Mouse (Mus musculus) midbrain, embryonic 14.5 days (tissue): ENCODE measurements around the gene Mpg. TPM values are rescaled to one million over a fixed set of nuclear protein-coding genes. Genes with fewer than 3 reads are reported as not detected.
"Not testable (repeated sequence)": the region's sequence is repeated elsewhere in the genome, so short reads cannot be mapped to it uniquely, and the experiment has no call there.

Experiments
- ATAC-seq: fragments of 200-750 bp; cut with Nextera tagmentation; 2 replicates; pipeline ENCODE4 v1.8.0; 2017; ENCODE audit warnings: moderate number of reproducible peaks, moderate library complexity; ENCODE audit not compliant: low FRiP score, low TSS enrichment
- DNase-seq: peaks from one replicate; pipeline ENCODE4 v3.0.0-alpha.2; 2015
- H3K27ac ChIP-seq: fragments of 300-500 bp; sonication (generic); replicated peaks from 2 replicates; pipeline ENCODE4 v1.5.1; 2014; ENCODE audit warnings: mild to moderate bottlenecking, low read depth, low read length, moderate library complexity
- H3K27me3 ChIP-seq: fragments of 300-500 bp; sonication (generic); 2 replicates; pipeline ENCODE4 v1.6.1; 2014; ENCODE audit warnings: low read length, control low read depth, mixed read lengths; ENCODE audit not compliant: control insufficient read depth, insufficient read depth
- H3K36me3 ChIP-seq: fragments of 300-500 bp; sonication (generic); 2 replicates; pipeline ENCODE4 v1.6.1; 2014; ENCODE audit warnings: low read length, control low read depth; ENCODE audit not compliant: control insufficient read depth, insufficient read depth
- H3K4me1 ChIP-seq: fragments of 300-500 bp; sonication (generic); 2 replicates; pipeline ENCODE4 v1.6.1; 2014; ENCODE audit warnings: mild to moderate bottlenecking, antibody characterized with exemption, low read length, control low read depth; ENCODE audit not compliant: control insufficient read depth, insufficient read depth
- H3K4me2 ChIP-seq: fragments of 300-500 bp; sonication (generic); 2 replicates; pipeline ENCODE4 v1.6.1; 2014; ENCODE audit warnings: mild to moderate bottlenecking, low read length, moderate library complexity
- H3K4me3 ChIP-seq: fragments of 300-500 bp; sonication (generic); replicated peaks from 2 replicates; pipeline ENCODE4 v1.5.1; 2014; ENCODE audit warnings: low read depth, low read length
- H3K9ac ChIP-seq: fragments of 300-500 bp; sonication (generic); replicated peaks from 2 replicates; pipeline ENCODE4 v1.6.1; 2014; ENCODE audit warnings: mild to moderate bottlenecking, low read length, moderate library complexity
- H3K9me3 ChIP-seq: fragments of 300-500 bp; sonication (generic); 2 replicates; pipeline ENCODE4 v1.6.1; 2016; ENCODE audit warnings: low read length, control low read depth, mixed read lengths; ENCODE audit not compliant: control insufficient read depth
- WGBS: fragments of 180-500 bp; shearing (Covaris S2); extraction: QIAGEN DNeasy Blood & Tissue Kit; methylation state at CpG from one replicate; pipeline ENCODE4 v1.1.7; 2014; 5-methylcytosine and 5-hydroxymethylcytosine counted together
- polyA plus RNA-seq: library from polyadenylated mRNA; unstranded; fragments of >200 nt; fragmentation: Nextera tagmentation; extraction: Ambion mirVana; gene quantifications from 2 replicates; pipeline ENCODE4 v1.2.1, GENCODE M21; 2014

The Mpg gene
- polyA plus RNA-seq, 1 experiment from 2014 or later, result 37.4 TPM

GRCm38 (mm10) chr11:32198256-32198955 is 27.9 kb upstream of the Mpg start:
- DNase-seq, result no peak
- Histone ChIP-seq H3K27ac (no peak overlapping the region), H3K9me3 (no peaks in the 10 kb centered on the region), H3K4me2 (no peak overlapping the region), H3K27me3 (no peaks in the 10 kb centered on the region), H3K9ac (no peak overlapping the region), H3K36me3 (no peaks in the 10 kb centered on the region), H3K4me1 (no peaks in the 10 kb centered on the region), H3K4me3 (no peak overlapping the region)
- no peak for ATAC-seq
- WGBS, result 73% methylated on average over 14 of the region's 14 CpGs

- 44% methylated on average over 6 of the region's 6 CpGs for WGBS
- DNase-seq (no peak), ATAC-seq (no peak)
- Histone ChIP-seq H3K4me3 (no peak overlapping the region), H3K36me3 (no peaks in the 10 kb centered on the region), H3K4me1 (no peaks in the 10 kb centered on the region), H3K9me3 (no peaks in the 10 kb centered on the region), H3K4me2 (no peak overlapping the region), H3K27me3 (no peaks in the 10 kb centered on the region), H3K27ac (no peak overlapping the region), H3K9ac (no peak overlapping the region)
Observed at GRCm38 (mm10) chr11:32199230-32199629, 27.1 kb upstream of the Mpg start.

- Histone ChIP-seq H3K27ac (no peak within 1 kb of the TSS), H3K36me3 (no peaks in the 10 kb centered on the region), H3K9ac (no peak within 1 kb of the TSS), H3K4me2 (no peak within 1 kb of the TSS), H3K4me1 (no peaks in the 10 kb centered on the region), H3K4me3 (no peak within 1 kb of the TSS), H3K27me3 (no peaks in the 10 kb centered on the region), H3K9me3 (no peaks in the 10 kb centered on the region)
- no peak for ATAC-seq
- WGBS, result 73% methylated on average over 10 of the region's 10 CpGs
- DNase-seq, result no peak
Observed at GRCm38 (mm10) chr11:32200075-32200601, 26.2 kb upstream of the Mpg start, which contains the start of gene Il9r. Il9r (minus strand) TSS chr11:32200279.

GRCm38 (mm10) chr11:32200992-32201391 is 25.3 kb upstream of the Mpg start:
- H3K4me2 ChIP-seq, H3K27me3 ChIP-seq, H3K4me1 ChIP-seq, H3K27ac ChIP-seq, H3K9me3 ChIP-seq, H3K9ac ChIP-seq, H3K36me3 ChIP-seq, H3K4me3 ChIP-seq, DNase-seq, ATAC-seq: not testable (repeated sequence)
- 60% methylated on average over 1 of the region's 1 CpGs for WGBS

- no peak for ATAC-seq
- Histone ChIP-seq H3K4me3 (no peak overlapping the region), H3K4me1 (peaks cover 7% of the 10 kb centered on the region), H3K4me2 (no peak overlapping the region), H3K36me3 (no peaks in the 10 kb centered on the region), H3K27ac (no peak overlapping the region), H3K27me3 (no peaks in the 10 kb centered on the region), H3K9me3 (no peaks in the 10 kb centered on the region), H3K9ac (no peak overlapping the region)
- DNase-seq, result no peak
- 84% methylated on average over 11 of the region's 11 CpGs for WGBS
Observed at GRCm38 (mm10) chr11:32201922-32202685, 24.2 kb upstream of the Mpg start.

- H3K27me3 ChIP-seq, result no peaks in the 10 kb centered on the region
- H3K27ac ChIP-seq, result peak within 1 kb of the TSS; percentile 52; the same call in 1 of the 2 replicates
- H3K36me3 ChIP-seq, result peaks cover 25% of the 10 kb centered on the region
- peak within 1 kb of the TSS; percentile 73 for H3K4me2 ChIP-seq
- no peaks in the 10 kb centered on the region for H3K9me3 ChIP-seq
- H3K4me3 ChIP-seq, result peak within 1 kb of the TSS; percentile 61
- H3K9ac ChIP-seq, result peak within 1 kb of the TSS; percentile 72
- WGBS, result under 1% methylated on average over 52 of the region's 52 CpGs
- DNase-seq (peak; percentile 99), ATAC-seq (peak; percentile 100)
- H3K4me1 ChIP-seq, result peaks cover 7% of the 10 kb centered on the region
Observed at GRCm38 (mm10) chr11:32205058-32205873, 21.0 kb upstream of the Mpg start, which contains the start of gene Snrnp25. Snrnp25 (plus strand) TSS chr11:32205415.

GRCm38 (mm10) chr11:32210623-32211022 is 15.7 kb upstream of the Mpg start:
- no peaks in the 10 kb centered on the region for H3K9me3 ChIP-seq
- WGBS, result 91% methylated on average over 9 of the region's 9 CpGs
- no peak for DNase-seq
- H3K27me3 ChIP-seq, result no peaks in the 10 kb centered on the region
- H3K27ac ChIP-seq, result no peak overlapping the region
- H3K4me1 ChIP-seq, result peaks cover 4% of the 10 kb centered on the region
- peaks cover 33% of the 10 kb centered on the region for H3K36me3 ChIP-seq
- H3K9ac ChIP-seq, result no peak overlapping the region
- no peak overlapping the region for H3K4me3 ChIP-seq
- H3K4me2 ChIP-seq, result no peak overlapping the region
- ATAC-seq, result no peak

- Histone ChIP-seq H3K36me3 (0 out of 2 replicates have a peak, but pooled peaks cover 6% of the 10 kb centered on the region), H3K4me1 (no peaks in the 10 kb centered on the region), H3K4me2 (no peak overlapping the region), H3K9ac (no peak overlapping the region), H3K27me3 (no peaks in the 10 kb centered on the region), H3K27ac (no peak overlapping the region), H3K9me3 (no peaks in the 10 kb centered on the region), H3K4me3 (no peak overlapping the region)
- ATAC-seq, result no peak
- no peak for DNase-seq
- 96% methylated on average over 18 of the region's 18 CpGs for WGBS
Observed at GRCm38 (mm10) chr11:32215372-32216162, 10.7 kb upstream of the Mpg start.
